Mouse (Mus musculus) natural killer cell, adult 2 months (primary cell): ENCODE data around the gene Abca4.

Experiments
- DNase-seq, 2 experiments: peaks; one replicate each; pipeline ENCODE4 v3.0.0; 2022; ENCODE audit warnings: low spot score in 2 of 2

Gene Abca4

DNA sequence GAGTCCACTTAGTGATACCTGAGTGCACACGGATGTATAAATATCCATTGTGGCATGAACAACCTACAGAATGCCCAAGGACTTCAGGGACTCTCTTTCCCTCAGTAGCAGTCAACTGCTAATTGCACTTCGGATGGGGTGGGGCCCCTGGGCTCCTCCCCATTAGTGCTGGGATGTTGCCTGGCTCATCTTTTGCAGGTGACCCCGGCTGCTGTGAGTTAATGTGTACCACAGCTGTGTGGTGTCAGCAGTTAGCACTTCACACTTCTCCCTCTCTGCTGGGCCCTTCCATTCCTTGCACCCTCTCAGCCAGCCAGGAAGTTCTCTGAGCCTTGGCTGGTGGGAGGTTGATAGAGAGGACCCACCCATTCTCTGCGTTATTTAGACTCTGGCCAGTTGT is 65.2 kb downstream of the Abca4 start:
- no peak for DNase-seq

DNA sequence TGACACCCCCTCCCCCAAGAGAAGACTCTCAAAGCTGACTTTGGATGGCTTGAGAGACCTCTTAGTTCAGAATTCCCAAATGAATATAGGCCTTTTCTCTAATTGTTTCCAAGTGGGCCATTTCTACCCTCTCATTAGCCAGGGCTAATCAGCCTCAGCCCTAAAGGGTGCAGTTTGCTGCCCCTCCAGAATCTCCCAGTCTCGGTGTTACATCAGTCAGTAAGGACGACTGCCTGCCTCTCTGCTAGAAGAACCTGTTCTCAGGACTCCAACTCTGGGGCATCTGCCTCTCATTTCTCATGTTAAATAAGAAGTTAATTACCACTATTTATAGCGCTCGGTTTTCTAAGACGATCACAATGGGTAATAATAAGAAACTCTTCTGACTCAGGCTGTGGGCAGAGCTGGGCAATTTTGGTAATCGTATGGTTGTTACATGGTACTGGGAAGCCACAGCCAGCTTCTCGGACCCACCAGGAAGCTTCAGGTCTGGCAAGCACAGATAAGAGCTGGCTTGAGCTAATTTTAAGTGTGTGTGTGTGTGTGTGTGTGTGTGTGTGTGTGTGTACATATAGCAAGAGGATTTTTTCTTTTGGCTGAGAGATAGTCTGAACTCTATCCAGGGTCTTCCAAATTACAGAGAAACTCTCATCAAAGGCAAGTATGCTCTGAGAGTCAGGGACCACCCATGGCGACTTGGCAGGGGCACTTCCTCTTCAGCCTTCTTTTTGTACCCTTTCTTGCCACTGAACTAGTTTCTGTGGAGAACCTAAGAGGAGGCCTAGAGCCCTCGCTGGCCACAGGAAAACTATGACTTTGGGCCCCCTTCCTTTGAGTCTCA is 67.1 kb downstream of the Abca4 start:
- no peak for DNase-seq

DNA sequence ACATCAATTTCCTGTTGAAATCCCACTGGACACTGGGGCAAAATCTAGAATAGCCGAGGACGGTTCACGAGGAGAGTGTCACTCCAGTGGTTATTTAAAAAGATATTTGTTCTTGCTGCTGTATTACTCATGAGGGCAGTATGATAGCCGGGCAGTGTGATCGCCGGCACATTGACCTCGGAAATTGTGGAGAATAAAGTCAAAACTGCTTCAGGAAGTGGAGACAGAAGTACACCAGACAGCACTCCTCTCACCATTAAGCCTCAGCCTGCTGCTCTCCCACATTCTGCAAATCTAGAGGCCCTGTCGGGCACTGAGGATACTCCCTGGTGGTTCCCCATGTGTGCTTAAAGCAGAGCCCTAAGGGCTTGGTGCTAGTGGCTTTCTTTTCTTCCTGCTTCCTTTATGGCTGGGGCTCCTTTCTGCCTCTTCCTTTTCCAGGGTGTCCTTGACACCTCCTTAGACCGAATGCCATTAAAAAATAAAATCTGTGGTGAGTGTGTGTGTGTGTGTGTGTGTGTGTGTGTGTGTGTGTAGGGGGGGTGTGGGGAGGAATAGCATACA is 74.5 kb downstream of the Abca4 start:
- no peak for DNase-seq

DNA sequence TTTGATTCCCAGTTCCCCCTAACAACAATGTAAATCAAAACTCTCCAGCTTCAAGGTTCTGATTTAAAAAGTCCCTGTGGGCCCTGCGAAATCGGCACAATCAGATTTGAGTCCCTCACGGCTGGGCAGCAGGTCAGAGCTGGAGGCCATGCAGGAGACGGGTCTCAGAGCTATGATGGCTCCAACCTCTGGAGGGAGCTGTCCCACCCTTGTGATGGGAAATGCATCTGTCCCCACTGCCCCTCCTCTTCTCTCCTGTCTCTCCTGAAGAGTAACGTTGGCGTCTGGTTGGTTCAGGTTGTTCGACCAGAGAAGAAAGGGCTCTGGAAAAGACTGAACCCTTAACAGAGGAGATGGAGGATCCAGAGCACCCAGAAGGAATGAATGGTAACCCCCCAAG is 75.5 kb downstream of the Abca4 start:
- DNase-seq = no peak

DNA sequence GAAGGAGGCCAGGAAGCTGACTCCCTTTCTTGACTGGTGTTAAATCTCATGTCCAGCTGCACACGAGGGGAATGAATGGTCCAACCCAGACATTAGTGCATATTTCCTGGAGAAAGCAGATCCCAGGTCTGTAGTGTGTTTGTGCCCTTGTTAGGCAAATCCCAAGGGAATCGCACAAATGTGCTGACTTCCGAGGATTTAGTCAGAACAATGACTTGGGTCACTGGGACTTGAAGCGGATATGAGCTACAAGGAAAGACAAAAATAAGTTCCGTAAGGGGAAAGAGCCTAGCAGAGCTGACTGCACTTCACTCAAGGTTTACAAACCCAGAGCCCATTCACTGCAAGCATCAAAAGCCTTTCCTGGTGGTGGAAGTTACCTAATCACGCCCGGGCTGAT is 76.0 kb downstream of the Abca4 start:
- DNase-seq = no peak

DNA sequence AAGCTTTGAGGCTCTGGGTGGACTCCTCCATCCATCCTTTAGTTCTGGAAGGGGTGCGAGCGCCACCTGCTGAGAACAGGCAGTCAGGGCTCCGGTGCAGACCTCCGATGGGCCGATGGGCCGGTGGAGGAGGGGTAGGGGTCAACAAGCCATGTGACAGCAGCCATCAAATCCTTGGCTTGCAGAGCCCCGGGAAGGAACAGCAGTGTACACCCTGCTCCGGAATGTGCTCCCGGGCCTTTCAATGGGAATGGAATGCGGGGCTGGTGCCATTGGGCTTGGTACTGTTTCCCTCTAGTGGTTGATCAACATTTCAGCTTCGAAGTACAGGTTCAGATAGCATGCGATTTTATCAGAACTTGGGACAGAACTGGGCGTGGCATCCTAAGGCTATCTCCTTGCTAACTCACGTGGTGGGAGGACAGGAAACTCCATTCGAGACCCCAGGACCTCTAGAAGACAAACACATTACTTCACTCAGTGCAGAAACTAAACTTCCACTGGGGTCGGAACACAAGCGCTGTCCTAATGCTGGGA is 78.0 kb downstream of the Abca4 start:
- peak in 1 of 2 experiments; percentile 27 for DNase-seq

DNA sequence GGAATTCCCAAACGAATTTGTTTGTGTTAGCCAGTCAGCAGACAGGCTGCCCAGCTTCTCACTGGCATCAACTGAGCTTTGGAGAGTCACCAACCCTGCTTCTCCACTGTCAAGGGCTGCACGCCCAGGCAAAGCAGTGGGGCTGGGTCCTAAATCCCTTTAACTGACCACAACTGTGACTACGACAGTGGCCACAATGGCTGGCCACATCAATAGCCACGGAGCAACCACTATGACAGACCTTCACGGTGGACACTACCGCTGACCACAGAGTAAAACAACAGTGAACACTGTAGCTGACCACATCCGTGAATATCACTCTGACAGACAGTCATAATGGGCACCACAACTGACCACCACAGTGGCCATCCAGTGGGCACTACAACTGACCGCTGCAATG is 78.6 kb downstream of the Abca4 start:
- peak; percentile 26 to 60 for DNase-seq

DNA sequence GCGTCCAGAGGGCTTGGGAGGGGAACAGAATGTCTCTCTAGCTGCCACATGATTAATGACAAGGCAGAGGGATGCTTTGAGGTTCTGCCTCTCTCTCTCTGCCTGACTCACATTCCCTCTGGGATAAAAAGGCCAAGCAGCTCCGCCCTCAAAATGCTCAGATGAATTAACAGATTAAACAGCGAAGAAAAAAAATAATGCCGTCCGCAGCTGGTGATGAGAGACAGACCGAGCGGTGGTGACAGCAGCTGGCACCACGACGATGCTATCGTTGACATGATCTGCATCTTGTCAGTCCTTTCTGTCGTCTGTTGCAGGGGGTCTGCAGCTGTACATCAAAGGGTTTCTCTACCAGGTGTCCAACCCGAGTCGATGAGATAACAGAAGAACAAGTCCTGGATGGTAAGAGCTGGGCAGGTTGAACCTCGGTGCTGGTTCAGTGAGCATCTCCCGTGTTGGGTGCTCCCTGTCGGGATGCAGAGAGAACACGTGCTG is 84.8 kb downstream of the Abca4 start:
- DNase-seq = no peak

DNA sequence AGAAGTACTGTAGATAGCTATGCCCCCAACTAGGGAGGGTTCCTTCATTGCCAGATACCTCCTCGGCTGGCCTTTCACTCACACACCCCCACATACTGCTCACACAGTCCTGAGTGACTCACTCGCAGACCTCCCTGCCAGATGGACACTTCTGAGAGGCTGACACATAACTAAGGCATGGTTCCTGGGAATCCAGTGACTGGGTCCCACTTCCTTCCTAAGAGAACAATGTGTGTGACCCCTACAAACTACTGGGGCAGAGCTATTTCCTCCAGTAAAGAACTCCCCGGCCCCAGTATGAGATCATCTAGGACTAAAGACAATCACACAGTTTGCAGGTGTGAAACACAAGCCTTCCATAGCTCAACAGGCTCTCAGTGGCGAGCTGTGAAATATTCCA is 86.5 kb downstream of the Abca4 start:
- DNase-seq = no peak

DNA sequence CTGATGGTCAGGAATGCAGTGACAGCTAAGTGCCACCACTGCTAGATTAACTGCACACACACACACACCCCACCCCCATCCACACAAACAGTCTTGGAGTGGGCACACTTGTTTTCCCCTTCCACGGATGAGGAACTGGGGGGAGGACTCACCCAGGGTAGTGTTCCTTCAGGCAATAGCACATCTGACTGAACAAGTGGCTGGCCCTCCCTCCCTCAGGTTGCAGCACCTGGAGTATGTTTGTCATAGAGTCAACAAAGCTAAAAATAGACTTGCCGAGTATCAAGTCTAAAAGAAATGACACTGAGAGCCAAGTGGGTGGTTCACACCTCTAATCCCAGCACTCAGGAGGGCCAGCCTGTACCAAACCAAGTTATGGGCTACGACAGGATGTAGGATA is 87.4 kb downstream of the Abca4 start:
- DNase-seq = no peak

DNA sequence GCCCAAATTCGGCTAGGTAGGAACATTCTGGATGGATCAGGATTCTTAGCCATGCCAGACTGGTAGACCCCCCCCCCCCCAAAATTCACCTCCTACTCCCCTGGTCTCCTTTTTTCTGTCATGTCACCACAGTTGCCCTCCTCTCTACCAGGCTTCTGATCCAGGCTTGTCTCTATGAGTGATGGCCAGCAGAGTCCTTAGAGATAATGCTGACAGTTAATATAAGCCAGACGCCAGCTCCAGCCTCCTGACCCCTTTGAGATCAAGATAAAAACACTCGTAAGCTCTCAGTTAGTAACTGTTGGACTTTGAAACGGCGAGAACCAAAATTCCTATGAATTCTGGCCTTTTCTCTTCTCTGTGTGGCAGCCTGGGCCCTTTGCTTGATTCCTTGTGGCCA is 89.0 kb downstream of the Abca4 start:
- no peak for DNase-seq

DNA sequence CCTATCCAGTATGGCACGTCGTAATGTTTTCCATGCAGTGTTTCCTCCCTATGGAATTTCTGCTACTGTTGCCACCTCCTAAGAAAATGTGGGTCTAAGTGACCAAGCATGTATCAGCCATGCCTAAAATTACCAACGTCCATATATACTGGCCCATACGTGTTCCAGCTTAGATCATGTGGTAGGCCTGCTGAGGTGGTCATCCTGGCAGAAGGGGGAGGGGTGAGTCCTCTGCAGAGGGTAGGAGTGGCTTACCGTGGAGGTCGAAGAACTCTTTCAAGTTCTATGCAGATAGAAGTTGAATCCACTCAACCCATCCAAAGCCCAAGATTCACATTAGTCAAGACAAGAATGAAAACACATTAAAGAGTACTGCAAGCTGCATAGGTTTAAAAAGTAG is 89.6 kb downstream of the Abca4 start:
- DNase-seq = no peak

DNA sequence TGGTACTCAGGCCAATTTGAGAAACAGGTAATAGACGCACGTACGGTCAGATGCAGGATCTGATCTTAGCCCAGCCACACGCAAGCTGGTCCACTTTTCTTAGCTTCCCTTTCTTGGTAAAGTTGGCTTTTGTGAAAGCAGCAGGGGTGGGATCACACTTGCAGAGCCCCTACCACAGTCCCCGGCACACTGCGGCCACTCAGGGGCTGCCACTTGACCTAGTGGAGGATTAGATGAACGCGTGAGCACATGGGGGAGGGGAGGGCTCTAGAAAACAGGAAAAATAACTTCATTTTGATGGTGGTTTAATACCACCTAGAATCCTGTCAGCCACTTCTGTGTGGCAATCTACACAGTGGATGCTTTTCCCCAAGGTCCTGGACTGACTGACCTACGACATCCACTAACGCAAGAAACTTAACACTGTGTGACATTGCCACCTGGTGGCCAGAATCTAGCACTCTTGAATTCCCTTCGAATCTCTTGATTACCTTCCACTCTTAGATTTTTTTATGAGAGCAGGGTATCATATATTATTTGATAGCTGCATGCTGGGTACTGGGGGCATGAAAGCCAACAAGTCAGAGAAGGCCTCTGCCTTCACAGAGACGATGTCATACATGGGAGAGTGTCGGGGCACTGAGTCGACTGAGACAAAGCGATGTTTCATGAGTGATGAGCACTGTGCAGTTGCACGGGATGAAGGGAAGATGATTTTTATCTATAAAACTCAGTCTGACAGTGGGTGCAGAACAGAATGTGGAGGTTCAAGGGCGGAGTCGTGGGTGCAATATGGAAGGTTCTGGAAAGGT is 96.6 kb downstream of the Abca4 start:
- DNase-seq = peak in 1 of 2 experiments; percentile 3

DNA sequence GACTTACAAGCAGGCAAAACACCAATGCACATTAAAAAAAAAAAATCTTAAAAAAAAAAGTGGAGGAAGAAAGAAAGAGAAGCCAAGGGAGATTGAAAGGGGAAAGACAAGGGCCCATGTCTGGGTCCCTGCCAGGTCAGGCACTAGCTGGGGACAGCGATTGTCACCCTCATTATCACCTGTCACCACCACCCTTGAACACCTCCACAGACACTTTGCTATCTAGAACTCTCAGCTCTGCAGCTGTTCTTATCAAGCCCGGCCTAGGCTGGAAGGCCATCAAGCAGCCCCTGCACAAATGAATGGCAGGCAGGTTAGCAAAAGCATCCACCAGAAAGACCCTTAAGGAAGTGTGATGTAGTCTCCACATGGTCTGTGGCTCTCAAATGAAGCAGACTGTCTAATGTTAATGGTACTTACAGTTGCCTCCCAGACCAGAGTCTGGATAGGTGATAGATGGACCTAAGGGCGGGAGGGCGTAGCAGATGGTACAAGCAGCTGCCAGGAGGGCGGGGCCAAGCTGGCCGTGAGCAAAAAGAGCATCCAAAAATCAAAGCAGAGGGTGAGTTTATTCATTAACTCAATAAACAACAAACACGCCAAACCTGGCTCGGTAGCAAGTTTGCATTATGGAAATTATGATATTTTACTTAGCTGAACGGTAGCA is 98.1 kb downstream of the Abca4 start:
- no peak for DNase-seq

DNA sequence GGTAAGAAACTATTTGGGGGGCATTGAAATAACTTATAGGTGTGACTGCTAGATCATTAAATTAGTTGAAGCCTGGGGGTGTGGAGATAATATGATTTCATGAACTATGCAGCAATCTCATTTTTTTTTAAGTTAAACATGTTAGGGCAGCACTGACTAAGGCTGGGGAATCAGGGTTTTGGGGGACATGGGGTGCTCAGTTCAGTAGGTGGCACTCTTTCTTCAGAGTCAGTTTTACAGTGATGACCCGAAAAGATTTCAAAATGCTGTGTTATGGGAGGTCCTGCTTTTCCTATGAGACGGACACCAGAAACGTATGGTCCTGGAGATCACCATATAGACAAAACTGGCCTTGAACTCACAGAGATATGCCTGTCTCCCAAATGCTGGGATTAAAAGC is 99.2 kb downstream of the Abca4 start:
- DNase-seq = no peak

DNA sequence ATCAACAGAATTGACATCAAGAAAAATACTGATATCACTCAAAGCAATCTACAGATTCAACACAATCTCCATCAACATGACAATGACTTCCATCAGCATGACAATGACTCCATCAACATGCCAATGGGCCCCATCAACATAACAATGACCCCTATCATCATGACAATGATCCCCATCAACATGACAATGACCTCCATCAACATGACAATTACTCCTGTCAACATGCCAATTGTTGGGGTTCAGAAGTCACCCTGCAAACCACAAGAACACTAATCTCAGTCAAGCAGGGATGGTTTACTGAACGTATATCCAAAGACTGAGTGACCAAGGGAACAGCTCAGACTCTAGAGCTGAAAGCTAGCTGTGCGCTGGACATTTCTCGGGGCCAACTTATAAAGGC is 101.2 kb downstream of the Abca4 start:
- DNase-seq = no peak

DNA sequence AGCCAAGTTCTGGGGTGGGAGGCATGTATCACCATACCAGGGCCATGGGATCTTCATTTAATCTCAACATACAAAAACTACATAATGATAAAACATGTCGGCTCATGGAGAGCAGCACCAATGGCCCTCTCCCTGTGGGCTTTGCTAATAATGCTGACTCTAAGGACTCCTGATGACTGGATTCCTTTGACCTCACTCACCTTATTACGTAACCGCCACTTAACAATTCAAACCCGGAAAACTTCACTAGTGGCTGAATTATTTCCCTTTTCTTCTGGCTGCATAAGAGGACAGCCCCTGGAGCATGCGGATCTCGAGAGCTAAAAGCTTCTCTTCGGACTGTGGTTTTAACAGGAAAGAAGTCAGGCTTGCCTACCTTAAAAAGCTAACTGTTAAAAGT is 106.6 kb downstream of the Abca4 start:
- DNase-seq = no peak

DNA sequence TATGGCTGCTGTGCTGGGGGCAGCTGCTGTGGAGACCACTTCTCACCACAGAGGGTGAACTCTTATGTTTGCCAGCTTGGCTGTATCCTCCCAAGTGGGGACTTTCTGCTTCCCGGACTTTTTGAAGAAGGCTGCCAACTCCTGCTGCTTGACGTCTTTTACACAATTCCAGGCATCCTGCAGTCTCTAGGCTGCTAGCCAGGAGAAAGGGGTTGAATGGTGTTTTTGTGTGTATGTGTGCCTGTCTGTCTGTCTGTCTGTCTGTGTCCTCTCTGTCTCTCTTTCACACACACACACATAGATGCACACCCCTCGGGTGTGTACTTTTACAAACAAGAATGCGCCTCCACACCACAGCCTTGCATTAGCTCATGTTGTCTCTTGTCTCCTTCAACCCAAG is 108.2 kb downstream of the Abca4 start:
- DNase-seq = no peak

DNA sequence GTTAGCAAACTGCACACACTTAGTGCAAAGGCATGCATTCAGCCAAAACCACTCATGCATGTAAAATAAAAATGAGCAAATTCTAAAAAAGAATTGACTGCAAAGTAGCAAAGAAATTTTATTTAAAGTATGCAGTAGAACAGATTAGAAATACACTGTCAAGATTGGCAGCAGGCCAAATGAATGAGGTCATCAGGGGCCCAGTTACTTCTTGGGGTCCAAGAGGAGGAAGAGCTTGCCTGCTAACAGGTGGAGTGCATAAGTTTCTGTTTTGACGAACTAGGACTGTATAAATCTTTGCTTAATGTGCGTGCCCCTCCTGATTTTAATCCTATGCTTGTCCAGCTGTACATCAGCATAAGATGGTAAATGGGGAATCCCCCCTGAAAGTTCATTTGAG is 109.8 kb downstream of the Abca4 start:
- DNase-seq = no peak

DNA sequence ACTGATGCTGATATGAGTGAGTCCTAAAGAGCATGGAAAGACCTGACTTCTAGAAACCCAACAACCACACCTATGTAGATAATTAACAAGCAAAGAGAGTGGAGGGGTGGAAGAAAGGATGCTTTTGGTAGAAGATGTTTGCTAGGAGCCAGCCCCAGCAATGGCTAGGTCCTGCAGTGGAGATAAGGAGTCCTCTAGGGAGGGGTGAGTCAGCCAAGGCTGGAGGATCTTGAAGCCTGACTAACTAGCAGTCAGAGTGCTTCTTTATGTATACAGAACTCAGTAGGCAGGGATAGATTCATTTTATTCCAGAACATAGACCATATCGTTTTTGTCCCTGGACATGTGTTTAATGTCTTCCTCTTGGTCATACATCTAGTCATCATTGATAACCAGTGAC is 115.2 kb downstream of the Abca4 start:
- no peak for DNase-seq

DNA sequence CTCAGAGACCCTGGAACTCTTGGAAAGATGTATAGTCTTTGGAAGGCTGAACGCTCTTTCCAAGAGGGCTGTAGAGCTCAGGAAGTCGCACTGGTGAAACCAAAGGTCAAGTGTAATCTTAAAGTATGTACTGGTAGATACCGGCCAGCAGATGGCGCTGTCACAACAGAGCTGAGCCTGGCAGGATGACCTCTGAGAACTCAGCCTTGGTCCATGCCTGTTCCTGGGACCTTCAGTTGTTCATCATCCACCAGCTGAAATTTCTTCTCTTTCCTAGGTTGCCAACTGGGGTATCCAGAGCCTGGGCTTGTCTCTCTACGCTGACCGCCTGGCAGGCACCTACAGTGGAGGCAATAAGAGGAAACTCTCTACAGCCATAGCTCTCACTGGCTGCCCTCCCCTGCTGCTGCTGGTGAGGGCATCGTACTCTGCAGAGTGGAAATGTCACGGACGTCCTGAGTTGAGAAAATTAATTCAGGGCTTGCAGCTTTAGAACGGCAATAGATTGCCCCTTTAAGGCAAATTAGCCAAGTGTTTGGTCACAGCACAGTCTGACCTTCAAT is 125.5 kb downstream of the Abca4 start:
- peak; percentile 20 to 42 for DNase-seq
